Mouse (Mus musculus): Measurements from ENCODE around the gene Calr4. TPM values are rescaled to one million over a fixed set of nuclear protein-coding genes. Genes with fewer than 3 reads are reported as not detected.

Calr4 gene
- total RNA-seq, 2 experiments from 2014 or later: 0.79 to 1.1 TPM

DNA sequence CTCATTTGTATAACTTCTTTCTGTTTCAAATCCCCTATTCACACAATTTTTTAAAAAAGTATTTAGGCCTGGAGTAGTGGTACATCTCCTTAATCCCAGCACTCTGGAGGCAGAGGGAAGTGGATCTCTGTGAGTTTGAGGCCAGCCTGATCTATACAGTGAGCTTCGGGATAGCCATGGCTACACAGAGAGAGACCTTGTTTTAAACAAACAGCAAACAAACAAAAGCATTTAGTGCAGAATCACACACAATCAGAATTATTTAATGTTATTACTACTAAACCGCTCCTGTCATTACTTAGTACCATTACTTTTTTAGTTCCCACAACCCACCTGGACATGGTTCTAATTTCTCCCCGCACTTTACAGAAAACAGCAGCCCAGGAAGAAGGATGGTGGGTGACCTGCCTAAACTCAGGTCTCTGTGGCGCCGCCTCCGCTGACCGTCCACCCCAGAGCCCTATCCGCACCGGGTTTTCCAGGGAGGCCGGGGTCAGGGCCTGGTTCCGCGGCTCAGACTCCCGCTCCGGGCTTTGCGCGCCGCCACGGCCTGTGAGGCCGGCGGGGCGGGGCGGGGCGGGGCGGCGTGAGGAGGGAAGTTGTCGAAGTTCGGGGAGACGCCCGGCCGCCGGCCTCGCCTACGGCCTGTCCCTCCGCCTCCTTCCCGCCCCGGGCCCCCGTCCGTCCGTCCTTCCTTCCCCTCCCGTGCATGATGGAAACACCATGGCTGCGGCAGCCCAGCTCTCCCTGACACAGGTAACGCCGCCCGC, 45.6 kb downstream of the Calr4 start, which contains the start of gene Eps15:
Gene Eps15, plus strand, starts transcription at position 580 of the 770 bp plus-strand sequence.
- DNase-seq: peak; percentile 94 to 97

DNA sequence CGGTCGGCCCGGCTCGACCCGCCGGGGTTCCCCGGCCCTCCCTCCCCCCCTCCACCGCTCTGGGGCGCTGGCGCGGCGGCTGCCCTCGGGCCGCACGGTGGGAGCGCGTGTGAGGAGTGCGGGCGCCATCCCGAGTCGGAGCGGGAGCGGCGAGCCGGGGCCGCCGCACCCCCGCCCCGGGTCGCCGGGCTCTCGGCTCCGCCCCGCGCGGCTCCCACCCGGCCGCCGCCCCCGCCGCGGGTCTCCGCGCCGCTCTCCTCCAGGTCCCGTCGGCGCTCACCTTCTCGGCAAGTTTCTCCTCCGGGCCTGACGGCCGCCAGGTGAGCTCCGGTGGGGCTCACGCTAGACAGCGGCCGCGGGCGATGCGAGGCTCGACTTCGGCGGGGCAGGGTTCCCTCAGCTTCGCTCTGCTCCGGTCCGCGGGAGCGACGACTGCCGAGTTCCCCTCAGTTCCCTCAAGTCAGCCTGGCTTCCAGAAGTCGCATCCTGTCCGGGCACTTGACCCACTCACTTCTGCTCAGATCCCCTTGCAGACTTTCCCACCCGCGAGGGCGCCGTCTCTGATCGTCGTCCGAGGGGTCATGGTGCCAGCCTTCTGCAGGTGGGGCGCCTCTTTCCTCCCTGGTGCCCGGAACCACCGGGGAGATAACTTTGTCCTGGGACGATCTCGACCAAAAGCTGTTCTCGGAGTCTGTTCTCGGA, 46.3 kb downstream of the Calr4 start:
- peak; percentile 42 to 48 for DNase-seq

DNA sequence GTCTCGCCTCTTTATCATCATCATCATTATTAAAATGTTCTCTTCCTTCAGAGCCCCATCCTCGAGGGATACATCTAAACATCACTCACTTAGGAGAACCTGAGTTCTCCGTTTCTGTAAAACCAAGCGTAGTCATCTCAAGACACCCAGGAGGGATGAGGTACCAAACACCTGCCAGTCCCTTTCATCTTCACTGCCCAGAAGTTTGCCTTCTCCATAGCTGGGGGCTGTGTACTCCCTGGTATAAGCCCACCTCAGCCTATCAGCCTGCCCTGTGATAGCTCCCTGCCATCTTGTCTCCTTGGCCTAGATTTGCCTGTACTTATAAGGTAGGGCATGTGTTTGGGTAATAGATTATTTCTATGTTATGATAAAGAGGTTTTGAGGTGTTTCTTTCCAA, 46.9 kb downstream of the Calr4 start:
- DNase-seq: no peak

DNA sequence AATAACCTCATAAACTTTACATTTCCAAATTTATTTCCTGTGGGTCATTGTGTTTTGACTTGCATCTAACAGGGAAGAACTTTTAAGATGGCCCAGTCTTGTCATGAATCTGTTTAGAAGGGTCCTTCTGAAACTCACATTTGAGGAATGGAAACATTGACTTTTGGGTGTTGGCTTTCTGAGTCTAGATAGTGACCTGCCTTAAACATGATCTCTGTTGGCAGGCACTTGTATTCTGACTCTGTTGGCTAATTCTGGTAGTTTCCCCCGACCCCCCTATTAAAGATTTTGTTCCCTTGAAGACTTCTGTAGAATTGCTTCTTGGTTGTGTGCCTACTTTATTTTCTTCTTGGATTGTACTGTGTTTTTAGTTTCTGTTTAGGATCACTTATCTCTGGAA, 47.7 kb downstream of the Calr4 start:
- no peak for DNase-seq

- no peak for DNase-seq
Observed at GRCm38 (mm10) chr4:109294629-109295028, 60.3 kb downstream of the Calr4 start.

- DNase-seq: no peak
Observed at GRCm38 (mm10) chr4:109296510-109296909, 62.2 kb downstream of the Calr4 start.

GRCm38 (mm10) chr4:109299136-109299535, 64.9 kb downstream of the Calr4 start:
- DNase-seq: peak in 1 of 2 experiments; percentile 10

Other genes starting within 250 kb of the Calr4 start
- 100 to 1,000 TPM; 115 to 125 TPM for gene Nrd1, start 233.8 kb upstream of the Calr4 start, total RNA-seq (2021)
- 100 to 1,000 TPM; 121 to 164 TPM for gene Osbpl9, start 32.2 kb upstream of the Calr4 start, total RNA-seq (2021)
- 10 to 100 TPM; 75.6 to 91.0 TPM for gene Eps15, start 45.8 kb downstream of the Calr4 start, total RNA-seq (2021)
- gene Ttc39a, start 172.1 kb downstream of the Calr4 start, total RNA-seq (2021): 1 to 10 TPM; 4.2 to 5.0 TPM

All from adrenal gland, postnatal 36 days (tissue).